Mouse (Mus musculus): ENCODE measurements around the gene Hoxb7.
A peak's percentile ranks its signal among the peaks of the same experiment; 100 is the strongest.

The Hoxb7 gene

GRCm38 (mm10) chr11:96285771-96286738 is at the start of gene Hoxb7:
Gene Hoxb7, plus strand, starts transcription at chr11:96286623.
- no peak for DNase-seq (ENCODE audit: low spot score in 2 of 2)

DNA sequence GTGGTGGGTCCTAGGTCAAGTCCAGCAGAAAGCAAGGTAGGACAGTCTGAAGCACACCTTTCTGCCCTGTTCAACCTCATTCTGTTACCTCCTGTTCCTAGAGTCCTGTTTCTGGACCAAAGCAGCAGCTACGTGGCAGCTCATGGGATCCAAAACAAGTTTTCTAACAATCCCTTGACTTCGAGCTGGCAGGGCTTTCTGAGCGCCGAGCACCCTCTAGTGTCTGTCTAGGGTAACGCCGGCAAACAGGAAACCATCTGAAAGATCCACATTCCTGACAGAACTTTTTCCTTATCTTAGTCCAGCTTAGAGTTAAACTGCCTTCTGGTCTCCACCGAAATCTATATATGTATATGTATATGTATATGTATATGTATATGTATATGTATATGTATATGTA is 46.2 kb upstream of the Hoxb7 start:
- peak; percentile 57 to 58 for DNase-seq (ENCODE audit: low spot score in 2 of 2)

- no peak for DNase-seq (ENCODE audit: low spot score in 2 of 2)
Measured at GRCm38 (mm10) chr11:96250901-96251300, 35.5 kb upstream of the Hoxb7 start.

DNA sequence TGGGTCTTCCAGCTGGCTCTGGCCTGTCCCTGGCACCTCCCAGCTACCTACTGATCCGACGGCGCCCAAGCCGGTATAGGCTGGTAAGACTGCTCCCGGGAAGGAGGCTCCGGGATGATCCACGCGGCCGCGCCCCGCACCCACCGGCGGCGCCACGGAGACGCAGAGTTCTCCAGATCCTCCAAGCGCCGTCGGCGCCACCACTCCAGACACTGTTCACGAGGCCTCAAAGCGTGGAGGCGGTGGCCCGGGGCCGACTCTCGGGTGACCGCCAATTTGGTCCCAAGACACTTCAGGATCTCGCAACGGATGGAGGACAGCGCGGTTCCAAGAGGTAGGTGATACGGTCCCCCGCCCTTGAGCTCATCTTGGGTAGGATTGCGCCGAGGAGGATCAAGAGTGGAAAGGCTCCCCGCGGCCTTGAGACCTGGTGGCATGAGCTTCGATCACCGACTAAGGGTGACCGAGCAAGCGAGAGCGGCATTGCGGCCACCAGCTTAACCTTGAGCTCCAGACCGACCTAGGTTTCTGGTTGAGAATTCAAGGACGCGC is 34.9 kb upstream of the Hoxb7 start:
- DNase-seq (ENCODE audit: low spot score in 2 of 2), result no peak

GRCm38 (mm10) chr11:96252541-96253120 is 33.8 kb upstream of the Hoxb7 start:
- no peak for DNase-seq (ENCODE audit: low spot score in 2 of 2)

DNA sequence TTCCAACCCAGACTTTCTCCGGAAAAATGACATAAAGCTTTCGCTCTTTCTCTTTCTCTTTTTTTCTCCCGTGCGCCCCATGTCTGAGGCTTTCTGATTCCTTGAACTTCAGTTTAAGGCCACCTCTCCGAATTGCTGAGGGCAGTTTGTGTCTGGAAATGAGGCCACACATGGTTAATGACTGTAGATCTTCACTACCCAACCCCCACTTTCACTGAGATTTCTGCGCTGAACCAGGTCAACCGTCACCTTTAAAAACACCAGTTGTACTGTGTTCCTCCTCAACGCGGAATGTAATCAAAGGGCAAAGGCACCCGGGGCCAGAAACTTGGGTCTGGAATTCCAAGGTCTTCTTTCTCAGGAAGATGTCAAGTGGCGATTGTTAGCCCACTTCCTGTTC is 32.2 kb upstream of the Hoxb7 start:
- no peak for DNase-seq (ENCODE audit: low spot score in 2 of 2)

DNA sequence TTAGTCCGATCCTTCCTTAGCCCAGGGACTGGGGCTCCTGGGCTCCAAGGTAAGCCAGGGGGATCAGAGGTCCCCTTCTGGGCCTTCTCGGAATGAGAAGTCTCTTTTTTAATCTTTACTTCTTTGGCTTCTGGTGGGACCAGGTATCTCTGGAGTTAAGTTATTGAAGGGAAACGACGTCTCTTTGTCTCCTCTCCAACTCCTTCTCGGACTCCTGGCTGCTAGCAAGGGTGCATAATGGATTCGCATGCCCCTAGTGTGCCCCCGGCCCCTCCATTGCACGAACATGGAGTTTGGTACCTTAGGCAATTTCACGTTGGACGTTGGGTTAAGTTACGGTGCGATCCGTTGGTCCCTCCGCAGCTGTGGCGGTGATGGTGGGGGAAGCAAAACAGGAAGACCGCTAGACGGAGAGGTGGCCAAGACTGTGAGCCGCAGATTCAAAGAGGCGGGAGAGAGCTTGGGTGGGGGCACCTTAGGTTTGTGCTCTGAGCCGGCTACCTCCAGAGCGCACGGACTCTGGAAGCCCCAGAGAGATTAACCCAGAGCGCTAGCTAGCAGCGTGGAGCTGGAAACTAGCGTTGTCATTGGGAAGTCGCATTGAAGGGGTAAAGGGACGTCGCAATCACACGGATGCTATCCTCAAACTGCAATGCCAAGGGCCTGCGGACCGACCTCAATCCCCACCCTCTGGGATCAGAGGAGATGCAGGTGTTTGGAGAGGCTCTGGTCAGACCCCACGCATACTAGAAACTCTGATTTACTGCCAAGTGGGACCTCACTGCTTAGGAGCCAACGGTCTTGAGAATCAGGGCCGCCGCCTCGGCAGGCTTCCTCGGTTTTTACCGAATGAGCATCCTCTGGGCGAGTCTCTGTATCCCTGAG is 31.1 kb upstream of the Hoxb7 start:
- DNase-seq (ENCODE audit: low spot score in 2 of 2), result no peak

GRCm38 (mm10) chr11:96255996-96256445 is 30.4 kb upstream of the Hoxb7 start:
- DNase-seq (ENCODE audit: low spot score in 2 of 2), result no peak

DNA sequence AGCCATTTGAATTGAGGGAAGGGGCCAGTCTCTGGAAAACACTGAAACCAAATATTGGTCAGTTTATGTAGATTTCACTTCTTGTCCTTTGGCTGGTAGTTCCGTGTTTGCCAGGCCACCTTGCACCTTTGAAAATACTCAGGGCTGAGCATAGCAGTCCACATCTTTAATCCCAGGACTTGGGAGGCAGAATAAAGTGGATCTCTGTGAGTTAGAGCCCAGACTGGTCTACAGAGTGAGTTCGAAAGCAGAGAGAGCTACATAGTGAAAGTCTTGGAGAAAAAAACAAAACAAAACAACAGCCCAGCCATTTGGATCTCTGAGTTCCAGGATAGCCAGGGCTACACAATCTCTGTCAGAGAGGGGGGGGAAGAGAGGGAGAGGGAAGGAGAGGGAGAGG is 29.3 kb upstream of the Hoxb7 start:
- DNase-seq (ENCODE audit: low spot score in 2 of 2), result no peak

- DNase-seq (ENCODE audit: low spot score in 2 of 2), result no peak
Measured at GRCm38 (mm10) chr11:96259038-96259437, 27.4 kb upstream of the Hoxb7 start.

- no peak for DNase-seq (ENCODE audit: low spot score in 2 of 2)
Measured at GRCm38 (mm10) chr11:96259511-96259910, 26.9 kb upstream of the Hoxb7 start.

DNA sequence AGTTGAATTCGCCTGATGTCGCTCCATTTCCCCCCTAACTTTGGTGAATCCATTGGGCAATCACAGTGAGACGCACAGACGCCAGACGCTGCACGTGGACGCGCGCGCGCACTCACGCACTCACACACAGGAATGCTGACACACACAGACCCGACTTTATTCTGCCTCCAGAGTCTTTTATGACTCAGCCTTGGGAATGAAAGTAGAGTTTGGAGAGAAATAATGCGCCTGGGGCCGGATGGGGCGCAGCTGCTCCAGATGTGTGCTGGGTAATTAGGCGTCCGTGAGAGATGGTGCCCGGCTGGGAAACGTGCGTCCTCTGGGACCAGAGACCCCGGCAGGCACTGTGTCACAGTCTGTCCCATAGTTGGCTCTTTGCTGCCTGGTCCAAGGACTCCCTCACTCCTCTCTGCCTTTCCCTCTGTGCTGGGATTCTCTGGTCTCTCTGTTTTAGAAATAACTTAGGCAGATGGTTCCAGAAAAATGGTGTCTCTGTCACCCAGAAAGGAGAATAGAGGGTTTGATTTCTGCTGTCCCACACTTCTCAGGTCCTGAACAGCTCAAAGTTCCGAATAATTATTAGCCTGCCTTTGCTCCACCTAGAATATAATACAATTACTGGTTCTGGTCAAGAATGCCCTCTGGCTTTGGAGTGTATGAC is 26.0 kb upstream of the Hoxb7 start:
- no peak for DNase-seq (ENCODE audit: low spot score in 2 of 2)

GRCm38 (mm10) chr11:96261323-96261890 is 25.0 kb upstream of the Hoxb7 start:
- DNase-seq (ENCODE audit: low spot score in 2 of 2), result no peak

DNA sequence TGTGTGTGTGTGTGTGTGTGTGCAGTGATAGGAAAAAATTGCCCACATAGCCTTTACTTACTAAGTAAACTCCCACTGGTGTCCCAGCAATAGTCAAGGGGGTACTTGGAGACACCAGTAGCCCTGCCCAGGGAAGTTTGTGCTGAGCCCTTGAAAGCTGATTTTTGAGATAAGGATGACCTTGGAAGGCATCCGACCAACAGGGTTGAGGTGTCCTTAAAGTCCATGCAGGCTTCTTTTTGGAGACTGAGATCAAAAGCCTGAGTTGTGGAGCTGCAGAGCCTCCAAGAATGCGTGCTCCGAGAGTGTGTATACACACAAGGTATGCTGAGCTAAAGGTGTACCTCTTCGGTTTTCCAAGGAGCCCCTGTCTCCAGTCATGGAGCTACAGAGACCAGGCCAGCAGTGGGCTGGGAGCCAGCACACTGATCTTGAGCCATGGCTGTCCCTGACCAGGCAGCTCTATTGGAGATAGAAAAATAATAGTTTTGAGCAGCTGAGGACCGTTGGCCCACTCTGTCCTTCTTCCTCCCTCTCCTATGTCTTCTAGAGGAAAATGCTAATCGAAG is 24.1 kb upstream of the Hoxb7 start:
- no peak for DNase-seq (ENCODE audit: low spot score in 2 of 2)

GRCm38 (mm10) chr11:96263636-96264389 is 22.6 kb upstream of the Hoxb7 start:
- no peak for DNase-seq (ENCODE audit: low spot score in 2 of 2)

DNA sequence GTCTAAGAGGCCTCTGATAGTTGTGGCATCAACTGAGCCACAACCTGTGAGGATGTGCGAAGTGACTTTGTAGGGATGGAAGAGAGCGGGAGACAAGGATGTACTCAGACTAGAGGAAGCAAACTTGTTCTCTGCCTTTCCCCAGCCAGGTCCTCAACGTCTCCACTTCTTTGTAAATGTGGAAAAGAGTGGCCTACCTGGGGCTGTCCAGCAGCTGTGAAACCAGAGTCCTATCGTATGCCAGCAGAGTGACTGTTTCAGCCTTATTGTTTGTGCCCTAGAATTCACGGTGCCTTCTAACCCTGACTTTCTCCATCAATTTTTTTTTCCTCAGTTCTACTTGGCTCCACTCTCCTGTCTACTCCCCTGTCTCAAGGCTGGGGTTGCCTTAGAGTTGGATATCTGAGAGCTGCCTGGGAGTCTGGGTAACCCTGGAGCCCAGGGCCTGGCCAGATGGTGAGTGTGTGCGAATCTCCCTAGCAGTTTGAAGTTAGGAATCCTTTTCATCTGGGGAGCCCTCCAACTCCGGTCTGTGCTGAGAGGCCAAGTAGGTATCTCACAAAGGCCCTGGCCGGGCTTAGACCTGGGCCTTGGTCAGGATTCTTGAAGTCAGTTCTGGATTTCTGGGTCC is 21.9 kb upstream of the Hoxb7 start:
- no peak for DNase-seq (ENCODE audit: low spot score in 2 of 2)

DNA sequence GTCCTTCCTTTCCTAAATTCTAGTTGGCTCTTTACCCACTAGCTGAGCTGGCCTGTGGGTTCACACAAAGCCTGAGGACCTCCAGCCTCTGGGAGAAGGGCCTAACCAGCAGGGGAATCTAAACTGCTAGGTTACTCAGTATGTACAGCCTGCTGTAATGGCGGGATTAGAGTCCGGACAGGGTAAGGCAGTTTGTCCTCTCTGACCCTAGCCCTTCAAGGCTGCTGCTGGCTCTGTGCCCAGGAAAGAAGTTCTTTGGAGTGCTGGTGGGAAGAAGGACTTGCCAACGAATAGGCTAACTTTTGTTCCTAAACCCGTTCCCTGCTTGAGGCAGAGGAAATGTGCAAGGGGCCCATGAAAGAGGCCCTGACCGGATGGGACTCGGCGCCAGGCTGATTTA is 20.5 kb upstream of the Hoxb7 start:
- DNase-seq (ENCODE audit: low spot score in 2 of 2), result no peak

DNA sequence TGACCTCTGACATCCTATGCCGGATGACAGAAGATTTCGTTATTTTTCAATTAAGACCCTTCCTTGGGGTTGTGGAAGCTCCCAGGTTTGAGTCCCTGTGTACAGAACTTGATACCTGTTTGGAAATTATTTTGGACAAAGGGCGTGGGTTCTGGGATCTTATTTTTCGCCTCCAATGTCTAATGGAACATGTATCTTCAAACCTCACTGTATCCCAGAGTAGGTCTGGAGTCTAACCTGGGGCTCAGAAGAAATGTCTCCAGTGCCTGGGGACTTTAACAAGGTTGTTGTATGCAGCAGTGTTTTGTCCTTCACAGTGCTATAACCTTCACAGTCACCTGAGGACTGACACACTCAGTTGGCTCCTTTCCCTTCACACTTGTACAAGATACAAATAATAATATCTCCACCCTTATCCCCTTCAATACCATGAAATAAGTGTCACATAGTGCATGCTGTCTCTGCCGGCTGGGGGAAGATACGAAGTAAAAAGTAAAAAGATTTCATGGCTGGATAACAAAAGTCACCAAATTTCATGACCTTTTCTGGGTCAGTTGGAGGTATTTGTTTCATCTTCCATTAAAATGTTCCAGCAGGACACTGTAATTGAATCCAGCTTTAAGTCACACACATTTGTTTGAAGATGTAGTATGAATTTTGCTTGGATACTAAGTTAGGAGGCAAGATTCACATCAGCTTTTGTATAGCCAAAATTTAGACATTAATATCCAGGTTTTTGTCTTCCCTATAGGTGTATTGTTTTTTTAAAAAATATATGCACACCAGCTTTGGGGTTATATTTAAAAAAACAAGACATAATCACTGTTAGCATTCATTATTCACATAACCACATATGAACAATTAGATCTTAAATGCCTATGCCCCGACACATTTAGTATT is 19.2 kb upstream of the Hoxb7 start:
- DNase-seq (ENCODE audit: low spot score in 2 of 2), result no peak

All from right cerebral cortex, adult 2 months (tissue).